Mouse (Mus musculus) urinary bladder, postnatal 14 days (tissue): Measurements from ENCODE around the gene Diaph3.

Source experiments
- DNase-seq: peaks from one replicate; pipeline ENCODE4 v3.0.0; 2021; ENCODE audit warnings: low spot score

Gene Diaph3

GRCm38 (mm10) chr14:86646499-86647120 is 494.4 kb downstream of the Diaph3 start:
- DNase-seq, result no peak

- DNase-seq, result no peak
Observed at GRCm38 (mm10) chr14:86642831-86643241, 498.2 kb downstream of the Diaph3 start.

GRCm38 (mm10) chr14:86641839-86642238 is 499.2 kb downstream of the Diaph3 start:
- no peak for DNase-seq

GRCm38 (mm10) chr14:86640086-86640485 is 500.9 kb downstream of the Diaph3 start:
- no peak for DNase-seq

GRCm38 (mm10) chr14:86635594-86636140 is 505.4 kb downstream of the Diaph3 start:
- DNase-seq, result no peak

- DNase-seq, result no peak
Observed at GRCm38 (mm10) chr14:86635052-86635451, 506.0 kb downstream of the Diaph3 start.

- DNase-seq, result no peak
Observed at GRCm38 (mm10) chr14:86633799-86634198, 507.2 kb downstream of the Diaph3 start.

- no peak for DNase-seq
Observed at GRCm38 (mm10) chr14:86624816-86625425, 516.1 kb downstream of the Diaph3 start.

- no peak for DNase-seq
Observed at GRCm38 (mm10) chr14:86619637-86620036, 521.4 kb downstream of the Diaph3 start.
